Mouse (Mus musculus) liver, adult 2 months (tissue): ENCODE results near the gene Pomt1.

ENCODE experiments used
- CTCF ChIP-seq: fragments of 200-500 bp; IDR thresholded peaks from 2 replicates; pipeline ENCODE4 v1.5.1; 2011; ENCODE audit warnings: low read depth, low read length, control low read depth
- POLR2A ChIP-seq: fragments of 200-500 bp; IDR thresholded peaks from 2 replicates; pipeline ENCODE4 v1.6.1; 2011; ENCODE audit warnings: low read length, control low read depth; ENCODE audit not compliant: insufficient read depth; ENCODE audit errors: extremely low read depth

DNA sequence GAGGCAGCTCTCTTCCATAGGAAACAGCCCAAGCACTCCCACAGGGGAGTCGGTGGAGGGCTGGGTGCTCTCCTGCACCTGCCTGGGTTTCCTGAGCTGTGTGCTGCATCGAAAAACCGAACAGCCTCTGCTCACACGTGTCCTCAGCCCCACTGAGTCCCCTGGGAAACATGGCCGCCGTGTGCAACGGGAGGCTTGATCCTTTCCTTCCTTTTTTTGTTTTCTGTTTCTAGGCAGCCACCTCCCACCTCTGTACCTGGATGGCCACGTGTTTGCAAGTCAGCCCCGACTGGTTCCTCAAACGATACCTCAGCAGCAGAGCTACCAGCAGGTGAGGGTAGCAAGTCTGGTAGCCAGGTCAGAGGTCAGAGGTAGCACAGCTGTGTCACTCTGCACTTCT is 14.3 kb upstream of the Pomt1 start:
- no peak for TF ChIP-seq POLR2A
- TF ChIP-seq CTCF = no peak
